Mouse (Mus musculus): ENCODE results near the gene Olfr1423. TPM values are rescaled to one million over a fixed set of nuclear protein-coding genes. Genes with fewer than 3 reads are reported as not detected.
"Not testable (repeated sequence)": the region's sequence is repeated elsewhere in the genome, so short reads cannot be mapped to it uniquely, and the experiment has no call there.

The Olfr1423 gene
- not detected for total RNA-seq (2022)

DNA sequence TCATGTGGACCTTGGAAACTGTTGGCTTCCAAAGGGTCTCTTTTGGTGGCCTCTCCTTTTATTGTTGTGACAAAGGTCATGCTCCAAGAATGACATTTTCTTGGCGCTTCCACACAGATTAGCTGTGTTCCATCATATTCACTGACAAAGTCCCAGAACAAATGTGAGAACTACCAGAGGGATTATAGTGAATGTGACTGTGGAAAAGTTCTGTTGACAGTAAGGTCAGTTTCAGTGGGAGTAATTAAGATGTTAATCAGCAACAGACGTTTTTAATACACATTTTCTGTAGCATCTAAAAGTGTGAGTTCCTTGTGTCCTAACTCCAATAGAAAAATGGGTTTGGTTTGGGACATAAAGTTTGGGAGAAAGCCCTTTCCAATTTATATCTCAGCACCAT, at the start of gene Olfr1423:
Olfr1423 (minus strand) TSS at position 101 of the 400 bp plus-strand sequence.
- DNase-seq (ENCODE audit: low spot score in 2 of 2): no peak

DNA sequence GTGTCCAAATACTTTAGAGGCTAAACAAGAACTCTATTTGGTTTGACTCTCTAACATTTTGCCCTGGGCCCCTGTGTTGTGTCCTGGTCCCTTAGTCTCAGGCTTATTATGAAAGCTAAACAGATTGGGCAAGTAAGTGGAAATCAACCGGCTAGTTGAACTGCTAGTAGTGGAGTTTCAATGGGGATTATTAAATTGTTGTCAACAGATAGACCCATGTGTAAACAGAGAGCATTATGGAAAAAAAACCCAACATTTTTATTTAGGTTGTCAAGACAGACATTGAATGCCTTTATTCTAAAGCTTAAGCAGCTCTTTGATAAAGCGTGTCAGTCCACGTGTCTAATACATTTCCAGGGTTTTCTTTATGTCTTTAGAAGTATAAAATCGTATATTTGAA, 36.5 kb upstream of the Olfr1423 start, which contains the start of gene Olfr1425:
Olfr1425 (minus strand) TSS at position 101 of the 400 bp plus-strand sequence.
- DNase-seq (ENCODE audit: low spot score in 2 of 2): not testable (repeated sequence)

GRCm38 (mm10) chr19:12069546-12069945, 28.4 kb upstream of the Olfr1423 start:
- not testable (repeated sequence) for DNase-seq (ENCODE audit: low spot score in 2 of 2)

DNA sequence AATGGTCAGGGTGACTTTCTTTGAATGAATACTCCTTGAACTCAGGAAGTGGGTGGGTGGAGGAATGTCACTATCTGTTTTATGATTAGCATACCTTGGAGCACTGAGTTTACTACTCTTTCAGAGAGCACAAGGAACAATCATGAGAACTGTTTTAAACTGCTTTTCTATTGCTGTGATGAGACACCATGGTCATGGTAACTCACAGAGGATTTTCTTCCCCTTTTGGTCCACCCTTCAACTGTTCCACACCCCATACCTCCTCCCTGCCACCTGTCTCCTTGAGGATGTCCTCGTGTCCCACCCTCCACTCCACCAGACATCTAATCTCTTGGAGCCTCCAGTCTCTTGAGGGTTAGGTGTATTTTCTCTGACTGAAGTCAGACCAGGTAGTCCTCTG, 26.7 kb upstream of the Olfr1423 start:
- DNase-seq (ENCODE audit: low spot score in 2 of 2): not testable (repeated sequence)

- DNase-seq (ENCODE audit: low spot score in 2 of 2): not testable (repeated sequence)
Measured at GRCm38 (mm10) chr19:12062582-12062981, 21.5 kb upstream of the Olfr1423 start, which contains the start of gene Olfr1424. Gene Olfr1424, minus strand, starts transcription at chr19:12062682.

GRCm38 (mm10) chr19:12043163-12043562, 2.0 kb upstream of the Olfr1423 start:
- DNase-seq (ENCODE audit: low spot score in 2 of 2): no peak

DNA sequence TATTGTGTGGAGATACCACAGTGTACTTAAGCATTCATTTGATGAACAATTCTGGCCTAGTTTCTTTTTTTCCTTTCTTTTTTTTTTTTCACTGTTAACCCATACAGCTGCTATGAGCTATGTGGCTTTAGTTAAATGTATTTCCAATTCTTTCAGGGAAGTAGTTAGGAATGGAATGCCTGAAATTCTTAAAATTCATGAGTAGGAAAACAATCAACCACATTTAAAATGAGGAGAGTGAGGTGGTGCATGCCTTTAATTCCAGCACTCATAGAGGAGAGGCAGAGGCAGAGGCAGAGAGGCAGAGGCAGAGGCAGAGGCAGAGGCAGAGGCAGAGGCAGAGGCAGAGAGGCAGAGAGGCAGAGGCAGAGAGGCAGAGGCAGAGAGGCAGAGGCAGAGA, 3.4 kb downstream of the Olfr1423 start:
- no peak for DNase-seq (ENCODE audit: low spot score in 2 of 2)

DNA sequence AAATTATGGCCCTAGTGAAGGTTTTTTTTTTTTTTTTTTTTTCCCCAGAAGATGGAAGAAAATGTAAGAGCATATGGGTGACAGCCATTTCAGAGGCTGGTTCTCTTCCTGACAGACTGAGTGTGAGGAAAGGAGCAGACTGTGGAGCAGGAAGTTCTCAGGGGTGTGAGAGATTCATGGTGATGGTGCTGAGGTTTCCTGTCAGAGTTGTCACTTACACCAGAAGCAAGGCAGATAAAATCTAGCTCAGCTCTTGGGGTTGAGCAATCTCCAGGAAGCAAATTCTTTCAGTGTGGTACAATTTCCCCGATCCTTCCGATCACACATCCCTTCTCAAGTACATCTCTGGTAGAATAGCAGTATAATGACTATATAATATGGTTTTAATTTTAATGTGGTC, 14.5 kb downstream of the Olfr1423 start:
- DNase-seq (ENCODE audit: low spot score in 2 of 2): no peak

DNA sequence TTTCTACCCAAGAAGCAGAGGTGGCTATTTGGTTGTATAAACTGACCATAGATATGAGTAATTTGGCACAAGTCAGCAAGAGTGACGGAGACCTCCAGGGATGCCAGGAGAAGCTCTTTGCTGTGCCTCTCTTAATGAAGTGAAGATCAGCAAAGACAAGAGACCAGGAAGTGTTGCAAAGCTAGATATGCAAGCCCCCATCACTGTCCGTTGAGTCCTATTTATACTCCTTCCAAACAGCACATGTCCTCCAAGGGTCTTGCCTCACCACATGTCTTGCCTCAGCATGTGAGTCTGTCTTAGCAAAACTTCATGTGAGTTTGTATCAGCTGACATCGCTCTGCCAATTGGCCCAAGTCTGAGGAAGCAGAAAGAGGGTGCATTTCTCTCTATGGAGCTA, 15.8 kb downstream of the Olfr1423 start:
- DNase-seq (ENCODE audit: low spot score in 2 of 2): no peak

GRCm38 (mm10) chr19:12024149-12024548, 17.0 kb downstream of the Olfr1423 start:
- no peak for DNase-seq (ENCODE audit: low spot score in 2 of 2)

GRCm38 (mm10) chr19:12016192-12016591, 24.9 kb downstream of the Olfr1423 start:
- DNase-seq (ENCODE audit: low spot score in 2 of 2): no peak

- no peak for DNase-seq (ENCODE audit: low spot score in 2 of 2)
Measured at GRCm38 (mm10) chr19:12015708-12016107, 25.4 kb downstream of the Olfr1423 start.

GRCm38 (mm10) chr19:12013228-12013627, 27.9 kb downstream of the Olfr1423 start:
- peak in 1 of 2 experiments; percentile 42 for DNase-seq (ENCODE audit: low spot score in 2 of 2)

- no peak for DNase-seq (ENCODE audit: low spot score in 2 of 2)
Measured at GRCm38 (mm10) chr19:12012615-12013014, 28.5 kb downstream of the Olfr1423 start.

DNA sequence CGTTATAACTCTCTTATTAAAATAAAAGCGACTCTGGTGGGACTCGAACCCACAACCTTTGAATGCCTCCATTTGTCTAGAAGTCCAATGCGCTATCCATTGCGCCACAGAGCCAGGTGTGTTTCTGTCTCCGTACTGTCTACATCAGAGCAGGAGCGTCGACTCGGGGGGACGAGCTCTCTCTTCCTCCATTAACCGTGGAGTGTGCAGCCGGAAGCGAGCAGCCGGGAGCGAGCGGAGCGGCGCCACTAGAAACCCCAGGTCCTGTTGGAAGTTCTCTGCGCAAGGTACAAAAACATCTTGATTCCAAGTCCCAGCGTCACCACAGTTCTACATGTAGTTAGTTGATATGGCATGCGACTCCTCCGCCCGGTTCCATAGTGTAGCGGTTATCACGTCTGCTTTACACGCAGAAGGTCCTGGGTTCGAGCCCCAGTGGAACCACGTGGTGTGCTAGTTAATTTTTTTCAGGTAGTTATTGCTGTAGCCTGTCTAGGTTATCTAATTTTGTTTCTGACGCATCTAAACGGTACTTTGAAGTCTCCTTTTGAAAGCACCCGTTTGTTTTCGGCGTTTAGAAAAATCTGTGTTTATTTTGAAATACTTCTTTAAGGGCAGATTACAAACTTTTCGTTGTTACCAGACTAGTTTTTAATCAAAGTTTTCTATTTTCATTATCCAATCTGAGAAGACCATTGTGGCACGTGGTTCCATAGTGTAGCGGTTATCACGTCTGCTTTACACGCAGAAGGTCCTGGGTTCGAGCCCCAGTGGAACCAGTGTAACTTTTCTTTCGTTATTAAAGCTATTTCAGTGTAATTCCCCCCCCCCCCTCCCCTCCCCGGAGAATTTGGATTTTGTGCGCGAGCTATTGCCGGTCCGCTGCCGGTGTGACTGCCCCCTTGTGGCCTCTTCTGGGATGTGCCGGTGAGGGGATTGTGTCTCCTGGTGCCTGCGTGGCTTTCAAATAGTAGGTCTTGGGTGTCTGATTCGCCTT, 29.3 kb downstream of the Olfr1423 start:
- peak; percentile 79 to 92 for DNase-seq (ENCODE audit: low spot score in 2 of 2)

DNA sequence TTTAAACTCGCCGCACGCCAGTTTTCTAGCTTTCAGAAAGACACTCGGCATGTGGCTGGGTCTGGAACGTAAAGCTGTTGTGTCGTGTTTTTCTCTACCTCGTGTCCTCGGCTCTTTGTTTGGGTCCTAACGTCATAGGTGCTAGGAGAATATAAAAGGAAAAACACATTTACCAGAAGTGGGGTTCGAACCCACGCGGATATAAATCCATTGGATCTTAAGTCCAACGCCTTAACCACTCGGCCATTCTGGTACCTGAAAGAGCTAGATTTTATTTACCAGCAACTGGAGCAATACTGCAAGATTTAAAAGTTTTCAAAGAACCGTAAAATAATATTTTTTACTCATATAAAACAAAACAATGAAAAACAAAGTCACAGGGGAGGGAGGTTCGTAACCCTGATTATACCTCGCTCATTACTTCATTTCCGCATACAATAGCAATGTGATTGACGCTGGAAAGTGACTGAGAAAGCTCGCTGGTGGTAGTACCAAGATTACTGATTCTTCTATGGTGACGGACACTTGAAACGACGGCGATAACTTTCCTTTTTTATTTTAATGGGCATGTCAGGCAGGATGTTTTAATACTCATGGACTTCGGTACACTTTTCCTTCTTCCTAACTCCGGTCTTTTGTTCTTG, 30.1 kb downstream of the Olfr1423 start:
- DNase-seq (ENCODE audit: low spot score in 2 of 2): peak; percentile 78 to 89

GRCm38 (mm10) chr19:12010281-12010771, 30.8 kb downstream of the Olfr1423 start:
- DNase-seq (ENCODE audit: low spot score in 2 of 2): no peak

- peak; percentile 69 to 88 for DNase-seq (ENCODE audit: low spot score in 2 of 2)
Measured at GRCm38 (mm10) chr19:12009501-12010280, 31.4 kb downstream of the Olfr1423 start.

DNA sequence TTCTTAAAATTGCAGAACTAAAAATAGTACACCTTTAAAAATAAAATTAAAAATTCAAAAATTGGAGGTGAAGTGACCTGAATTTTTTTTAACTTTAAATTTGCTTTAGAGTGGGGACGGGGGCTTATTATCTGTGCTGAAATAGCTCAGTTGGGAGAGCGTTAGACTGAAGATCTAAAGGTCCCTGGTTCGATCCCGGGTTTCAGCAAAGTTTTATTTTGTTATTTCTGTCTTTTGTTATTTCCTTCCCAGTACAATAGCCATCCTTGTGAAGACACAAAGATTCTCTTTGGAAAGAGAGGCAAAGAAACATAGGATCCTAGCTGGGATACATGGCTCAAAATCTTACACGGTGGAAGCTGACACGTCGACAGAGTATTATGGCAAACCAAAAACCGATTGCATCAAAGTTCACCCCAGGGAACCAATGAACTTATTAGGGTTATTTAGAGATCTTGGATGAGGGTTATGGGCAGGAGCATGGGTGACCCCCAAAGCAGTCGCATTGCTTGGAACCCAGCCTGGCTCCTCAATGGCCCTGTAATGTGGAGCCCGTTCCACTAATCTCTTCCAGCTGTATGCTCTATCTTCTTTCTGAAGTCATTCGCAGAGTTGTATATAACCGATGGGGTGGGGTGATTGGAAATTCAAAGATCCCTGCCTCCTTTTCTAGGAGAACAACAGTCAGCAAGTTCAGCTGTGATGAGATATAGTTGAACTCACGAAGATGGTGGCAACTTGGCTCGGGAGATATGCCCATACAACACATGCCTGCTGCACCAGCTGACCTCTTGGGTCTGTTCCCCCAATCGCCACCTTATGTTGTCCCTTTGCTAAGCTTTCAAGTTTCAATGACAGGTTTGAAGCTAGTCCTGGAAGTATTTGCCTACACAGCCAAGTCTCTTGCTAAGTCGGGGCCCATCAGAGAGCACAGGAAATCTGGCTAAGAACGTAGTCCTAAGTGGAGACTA, 32.4 kb downstream of the Olfr1423 start:
- no peak for DNase-seq (ENCODE audit: low spot score in 2 of 2)

Measured in layer of hippocampus, adult 8-10 months (tissue).